Mouse (Mus musculus) forebrain, embryonic 15.5 days (tissue): ENCODE measurements at regions not wholly inside any gene's neighbourhood (a gene's known extent, or its start where the extent isn't known, plus 50 kb on each side); places are given as distances from the start of the nearest gene placed in this dataset.

Experiments used
- ATAC-seq: fragments of 200-750 bp; cut with Nextera tagmentation; replicated peaks from 2 replicates; pipeline ENCODE4 v1.8.0; 2017; ENCODE audit warnings: mild to moderate bottlenecking, moderate TSS enrichment, moderate library complexity
- H3K27ac ChIP-seq: fragments of 300-500 bp; sonication (generic); replicated peaks from 2 replicates; pipeline ENCODE4 v1.5.1; 2015; ENCODE audit warnings: mild to moderate bottlenecking, inconsistent platforms
- H3K27me3 ChIP-seq: fragments of 300-500 bp; sonication (generic); 2 replicates; pipeline ENCODE4 v1.6.1; 2015; ENCODE audit warnings: inconsistent platforms
- H3K36me3 ChIP-seq: fragments of 300-500 bp; sonication (generic); 2 replicates; pipeline ENCODE4 v1.6.1; 2015; ENCODE audit warnings: mild to moderate bottlenecking, inconsistent platforms
- H3K4me1 ChIP-seq: fragments of 300-500 bp; sonication (generic); 2 replicates; pipeline ENCODE4 v1.6.1; 2015; ENCODE audit warnings: inconsistent platforms
- H3K4me2 ChIP-seq: fragments of 300-500 bp; sonication (generic); replicated peaks from 2 replicates; pipeline ENCODE4 v1.6.1; 2015; ENCODE audit warnings: mild to moderate bottlenecking, inconsistent platforms
- H3K4me3 ChIP-seq: fragments of 300-500 bp; sonication (generic); 2 replicates; pipeline ENCODE4 v1.5.1; 2015; ENCODE audit warnings: mild to moderate bottlenecking, inconsistent platforms
- H3K9ac ChIP-seq: fragments of 300-500 bp; sonication (generic); replicated peaks from 2 replicates; pipeline ENCODE4 v1.6.1; 2015; ENCODE audit warnings: mild to moderate bottlenecking, inconsistent platforms
- H3K9me3 ChIP-seq: fragments of 300-500 bp; sonication (generic); 2 replicates; pipeline ENCODE4 v1.6.1; 2016; ENCODE audit warnings: inconsistent platforms
- WGBS: fragments of 180-500 bp; shearing (Covaris S2); methylation state at CpG from one replicate; pipeline ENCODE4 v1.1.7; 2015; ENCODE audit warnings: mixed read lengths; 5-methylcytosine and 5-hydroxymethylcytosine counted together

GRCm38 (mm10) chr10:92248648-92249047 lies 473.6 kb downstream of the Nedd1 start:
- peak; percentile 81 for ATAC-seq
- 12% methylated on average over 3 of the region's 3 CpGs for WGBS
- H3K27ac ChIP-seq: no peak overlapping the region
- H3K9me3 ChIP-seq: no peaks in the 10 kb centered on the region
- H3K4me3 ChIP-seq: no peak overlapping the region
- no peak overlapping the region for H3K9ac ChIP-seq
- H3K4me1 ChIP-seq: peaks cover 22% of the 10 kb centered on the region
- no peak overlapping the region for H3K4me2 ChIP-seq
- no peaks in the 10 kb centered on the region for H3K36me3 ChIP-seq
- H3K27me3 ChIP-seq: no peaks in the 10 kb centered on the region

- H3K9me3 ChIP-seq: no peaks in the 10 kb centered on the region
- ATAC-seq: no peak
Measured at GRCm38 (mm10) chr10:92247449-92247805, 474.8 kb downstream of the Nedd1 start.

GRCm38 (mm10) chr10:92246785-92247448 lies 475.3 kb downstream of the Nedd1 start:
- Histone ChIP-seq H3K9ac (no peak overlapping the region), H3K27ac (no peak overlapping the region), H3K27me3 (no peaks in the 10 kb centered on the region), H3K9me3 (no peaks in the 10 kb centered on the region), H3K4me2 (no peak overlapping the region), H3K4me1 (peaks cover 30% of the 10 kb centered on the region), H3K4me3 (no peak overlapping the region), H3K36me3 (no peaks in the 10 kb centered on the region)
- 4% methylated on average over 7 of the region's 7 CpGs for WGBS
- no peak for ATAC-seq

More at GRCm38 (mm10) chr10:92247449-92247805, 474.8 kb downstream of the Nedd1 start:
- Histone ChIP-seq H3K9ac (no peak overlapping the region), H3K4me2 (no peak overlapping the region), H3K4me1 (peaks cover 30% of the 10 kb centered on the region), H3K36me3 (no peaks in the 10 kb centered on the region), H3K27ac (no peak overlapping the region), H3K4me3 (no peak overlapping the region), H3K27me3 (no peaks in the 10 kb centered on the region)
- whole genome bisulfite sequencing: 18% methylated on average over 5 of the region's 5 CpGs

GRCm38 (mm10) chr10:92242714-92243440 lies 479.3 kb downstream of the Nedd1 start:
- Histone ChIP-seq H3K9ac (no peak overlapping the region), H3K9me3 (no peaks in the 10 kb centered on the region), H3K36me3 (no peaks in the 10 kb centered on the region), H3K4me2 (no peak overlapping the region), H3K27me3 (no peaks in the 10 kb centered on the region), H3K4me1 (peaks cover 24% of the 10 kb centered on the region), H3K4me3 (no peak overlapping the region), H3K27ac (no peak overlapping the region)
- ATAC-seq: peak; percentile 71
- 21% methylated on average over 11 of the region's 11 CpGs for WGBS

GRCm38 (mm10) chr10:92237881-92238280 lies 484.3 kb downstream of the Nedd1 start:
- Histone ChIP-seq H3K4me3 (no peak overlapping the region), H3K9ac (no peak overlapping the region), H3K9me3 (no peaks in the 10 kb centered on the region), H3K27me3 (no peaks in the 10 kb centered on the region), H3K27ac (no peak overlapping the region), H3K4me2 (no peak overlapping the region), H3K4me1 (peaks cover 6% of the 10 kb centered on the region), H3K36me3 (no peaks in the 10 kb centered on the region)
- ATAC-seq: no peak
- WGBS: 46% methylated on average over 5 of the region's 5 CpGs

- Histone ChIP-seq H3K4me3 (no peak overlapping the region), H3K9me3 (no peaks in the 10 kb centered on the region), H3K27ac (no peak overlapping the region), H3K4me1 (no peaks in the 10 kb centered on the region), H3K27me3 (no peaks in the 10 kb centered on the region), H3K4me2 (no peak overlapping the region), H3K36me3 (no peaks in the 10 kb centered on the region), H3K9ac (no peak overlapping the region)
- WGBS: 66% methylated on average over 2 of the region's 2 CpGs
- ATAC-seq: no peak
Measured at GRCm38 (mm10) chr10:92232081-92232480, 490.1 kb downstream of the Nedd1 start.

GRCm38 (mm10) chr10:92225818-92226217 lies 496.4 kb downstream of the Nedd1 start:
- H3K9me3 ChIP-seq: no peaks in the 10 kb centered on the region
- H3K27me3 ChIP-seq: no peaks in the 10 kb centered on the region
- H3K9ac ChIP-seq: no peak overlapping the region
- no peak for ATAC-seq
- 65% methylated on average over 4 of the region's 4 CpGs for WGBS
- no peaks in the 10 kb centered on the region for H3K36me3 ChIP-seq
- H3K4me3 ChIP-seq: no peak overlapping the region
- no peak overlapping the region for H3K4me2 ChIP-seq
- no peak overlapping the region for H3K27ac ChIP-seq
- H3K4me1 ChIP-seq: no peaks in the 10 kb centered on the region

GRCm38 (mm10) chr10:92225071-92225470 lies 497.1 kb downstream of the Nedd1 start:
- WGBS: 87% methylated on average over 7 of the region's 7 CpGs
- H3K27me3 ChIP-seq: no peaks in the 10 kb centered on the region
- no peaks in the 10 kb centered on the region for H3K4me1 ChIP-seq
- no peaks in the 10 kb centered on the region for H3K9me3 ChIP-seq
- no peaks in the 10 kb centered on the region for H3K36me3 ChIP-seq
- H3K4me3 ChIP-seq: no peak overlapping the region
- no peak overlapping the region for H3K9ac ChIP-seq
- H3K27ac ChIP-seq: no peak overlapping the region
- ATAC-seq: no peak
- no peak overlapping the region for H3K4me2 ChIP-seq

- H3K27ac ChIP-seq: no peak overlapping the region
- 86% methylated on average over 3 of the region's 3 CpGs for WGBS
- H3K4me1 ChIP-seq: no peaks in the 10 kb centered on the region
- H3K4me3 ChIP-seq: no peak overlapping the region
- H3K36me3 ChIP-seq: no peaks in the 10 kb centered on the region
- H3K4me2 ChIP-seq: no peak overlapping the region
- no peak for ATAC-seq
- H3K9me3 ChIP-seq: no peaks in the 10 kb centered on the region
- H3K9ac ChIP-seq: no peak overlapping the region
- H3K27me3 ChIP-seq: no peaks in the 10 kb centered on the region
Measured at GRCm38 (mm10) chr10:92219310-92219709, 502.9 kb downstream of the Nedd1 start.

GRCm38 (mm10) chr10:92170856-92171255 lies 551.4 kb downstream of the Nedd1 start:
- no peaks in the 10 kb centered on the region for H3K9me3 ChIP-seq
- H3K4me3 ChIP-seq: no peak overlapping the region
- H3K27me3 ChIP-seq: peaks cover 3% of the 10 kb centered on the region; the same call in 1 of the 2 replicates
- H3K4me1 ChIP-seq: 0 out of 2 replicates have a peak, but pooled peaks cover 2% of the 10 kb centered on the region
- no peaks in the 10 kb centered on the region for H3K36me3 ChIP-seq
- no peak overlapping the region for H3K27ac ChIP-seq
- 43% methylated on average over 8 of the region's 8 CpGs for WGBS
- H3K9ac ChIP-seq: no peak overlapping the region
- no peak for ATAC-seq
- H3K4me2 ChIP-seq: no peak overlapping the region

- Histone ChIP-seq H3K4me3 (no peak overlapping the region), H3K4me1 (peaks cover 27% of the 10 kb centered on the region), H3K9ac (no peak overlapping the region), H3K27ac (no peak overlapping the region), H3K4me2 (no peak overlapping the region; the same call in 1 of the 2 replicates), H3K36me3 (no peaks in the 10 kb centered on the region), H3K9me3 (no peaks in the 10 kb centered on the region), H3K27me3 (peaks cover 3% of the 10 kb centered on the region; the same call in 1 of the 2 replicates)
- no peak for ATAC-seq
- 47% methylated on average over 2 of the region's 2 CpGs for WGBS
Measured at GRCm38 (mm10) chr10:92166057-92166456, 556.2 kb downstream of the Nedd1 start.

GRCm38 (mm10) chr10:92164991-92165390 lies 557.2 kb downstream of the Nedd1 start:
- Histone ChIP-seq H3K27me3 (peaks cover 3% of the 10 kb centered on the region; the same call in 1 of the 2 replicates), H3K4me1 (peaks cover 25% of the 10 kb centered on the region), H3K4me3 (peak overlapping the region; percentile 51), H3K9me3 (no peaks in the 10 kb centered on the region), H3K27ac (peak overlapping the region; percentile 83), H3K36me3 (no peaks in the 10 kb centered on the region), H3K9ac (peak overlapping the region; percentile 51), H3K4me2 (peak overlapping the region; percentile 77)
- WGBS: 8% methylated on average over 5 of the region's 5 CpGs
- ATAC-seq: peak; percentile 65
